Mouse (Mus musculus) lung, adult 2 months (tissue): Measurements from ENCODE around the gene Clca4b.

ENCODE experiments used
- CTCF ChIP-seq: fragments of 200-500 bp; IDR thresholded peaks from 2 replicates; pipeline ENCODE4 v1.5.1; 2011; ENCODE audit warnings: mild to moderate bottlenecking, low read length, control low read depth; ENCODE audit not compliant: insufficient read depth
- POLR2A ChIP-seq: fragments of 200-500 bp; IDR thresholded peaks from 2 replicates; pipeline ENCODE4 v1.6.1; 2011; ENCODE audit warnings: low read depth, mild to moderate bottlenecking, control low read depth, low read length, borderline replicate concordance; ENCODE audit errors: extremely low read depth

GRCm38 (mm10) chr3:144969755-144970154 lies 37.4 kb upstream of the Clca4b start:
- no peak for TF ChIP-seq POLR2A
- TF ChIP-seq CTCF = no peak
